Mouse (Mus musculus) frontal cortex, postnatal 36 days (tissue): Measurements from ENCODE around the gene Klf4.

ENCODE experiments used
- DNase-seq, 2 experiments: peaks; one replicate each; pipeline ENCODE4 v3.0.0; 2022; ENCODE audit warnings: low spot score in 2 of 2

Gene Klf4

DNA sequence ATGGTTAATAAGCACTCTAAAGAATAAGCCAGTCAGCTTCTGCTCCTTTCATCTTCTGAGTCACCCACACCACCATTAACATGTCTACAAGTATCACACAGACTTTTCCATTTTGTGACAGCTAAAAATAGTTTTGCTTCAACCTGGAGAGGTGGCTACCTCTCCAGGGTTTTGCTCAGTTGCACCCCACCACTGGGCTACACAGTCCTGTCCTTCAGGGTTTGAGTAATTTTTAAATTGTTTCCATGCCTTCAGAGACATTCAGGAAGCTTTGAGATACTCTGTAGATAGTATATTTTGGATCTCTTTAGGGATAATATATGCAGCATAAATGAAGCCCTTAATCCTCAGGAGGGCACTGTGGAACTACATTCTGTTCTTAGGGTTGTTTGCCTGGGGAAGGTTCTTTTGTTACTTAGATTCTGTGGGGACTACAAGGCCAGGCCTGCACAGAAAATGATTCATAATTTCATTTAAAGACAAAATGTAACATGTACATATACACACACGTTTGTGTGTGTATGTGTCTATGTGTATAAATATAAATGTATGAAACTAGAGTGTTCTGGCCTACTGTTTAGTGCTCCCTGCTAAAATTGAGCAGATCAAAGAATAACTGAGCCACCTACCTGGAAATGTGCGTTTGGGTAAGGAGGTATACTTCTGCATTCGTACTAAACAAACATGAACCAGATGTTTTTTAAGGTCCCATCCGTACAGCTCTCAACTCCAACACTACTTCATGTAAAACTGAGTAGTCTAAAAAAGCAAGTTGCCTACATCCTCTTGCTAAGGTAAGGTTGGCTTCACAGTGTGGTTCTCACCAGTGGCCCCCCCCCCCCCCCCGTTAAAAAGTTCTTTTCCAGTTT is 5.8 kb downstream of the Klf4 start:
- DNase-seq: no peak

- DNase-seq: no peak
These were observed 8.3 kb downstream of the Klf4 start for GRCm38 (mm10) chr4:55523921-55524320.

GRCm38 (mm10) chr4:55517438-55517837 is 14.8 kb downstream of the Klf4 start:
- no peak for DNase-seq

- no peak for DNase-seq
These were observed 16.2 kb downstream of the Klf4 start for GRCm38 (mm10) chr4:55516048-55516447.

- DNase-seq: peak; percentile 69 to 80
These were observed 17.5 kb downstream of the Klf4 start for GRCm38 (mm10) chr4:55514733-55515176.

GRCm38 (mm10) chr4:55513615-55514279 is 18.5 kb downstream of the Klf4 start:
- no peak for DNase-seq

- no peak for DNase-seq
These were observed 20.9 kb downstream of the Klf4 start for GRCm38 (mm10) chr4:55511389-55511788.

GRCm38 (mm10) chr4:55508712-55509111 is 23.6 kb downstream of the Klf4 start:
- no peak for DNase-seq

DNA sequence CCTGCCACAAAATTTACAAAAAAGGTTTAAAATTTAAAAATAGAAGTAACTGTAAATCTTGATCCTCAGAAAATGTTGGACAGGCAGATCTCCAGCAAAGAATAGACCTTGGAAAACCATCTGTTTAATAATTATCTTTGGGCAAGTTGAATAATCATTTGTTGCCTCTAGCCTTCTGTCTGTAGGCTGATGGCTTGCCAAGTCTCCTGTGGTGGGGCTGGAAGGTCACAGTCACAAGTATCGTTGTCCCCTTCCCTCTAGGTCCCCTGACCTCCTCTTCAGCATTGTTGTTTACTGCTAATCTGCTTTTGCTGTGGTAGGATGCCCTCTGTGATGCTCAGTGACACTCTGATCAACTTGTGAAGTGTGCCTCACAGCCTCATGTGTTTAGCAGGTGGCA is 33.6 kb downstream of the Klf4 start:
- no peak for DNase-seq

DNA sequence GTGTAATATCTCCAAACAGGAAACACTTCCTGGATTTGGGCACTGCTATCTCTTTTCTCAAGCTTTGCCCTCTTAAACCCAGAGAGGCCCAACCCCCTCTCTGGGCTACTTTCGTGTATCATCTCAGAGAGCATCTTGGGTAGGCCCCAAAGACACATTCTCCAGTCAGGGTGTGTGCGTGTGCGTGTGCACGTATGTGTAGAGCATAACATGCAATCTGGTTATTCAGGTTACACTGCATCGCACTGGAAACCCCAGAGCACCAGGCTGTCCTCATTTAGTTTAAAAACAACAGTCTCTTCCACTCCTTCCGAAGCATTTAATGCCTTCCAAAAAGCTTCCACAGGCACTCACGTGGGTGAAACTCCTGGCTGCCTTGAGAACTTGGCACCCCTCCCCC is 35.9 kb downstream of the Klf4 start:
- no peak for DNase-seq

GRCm38 (mm10) chr4:55493261-55493660 is 39.0 kb downstream of the Klf4 start:
- DNase-seq: no peak

- DNase-seq: no peak
These were observed 42.9 kb downstream of the Klf4 start for GRCm38 (mm10) chr4:55489328-55489727.

GRCm38 (mm10) chr4:55488604-55489003 is 43.7 kb downstream of the Klf4 start:
- DNase-seq: no peak

DNA sequence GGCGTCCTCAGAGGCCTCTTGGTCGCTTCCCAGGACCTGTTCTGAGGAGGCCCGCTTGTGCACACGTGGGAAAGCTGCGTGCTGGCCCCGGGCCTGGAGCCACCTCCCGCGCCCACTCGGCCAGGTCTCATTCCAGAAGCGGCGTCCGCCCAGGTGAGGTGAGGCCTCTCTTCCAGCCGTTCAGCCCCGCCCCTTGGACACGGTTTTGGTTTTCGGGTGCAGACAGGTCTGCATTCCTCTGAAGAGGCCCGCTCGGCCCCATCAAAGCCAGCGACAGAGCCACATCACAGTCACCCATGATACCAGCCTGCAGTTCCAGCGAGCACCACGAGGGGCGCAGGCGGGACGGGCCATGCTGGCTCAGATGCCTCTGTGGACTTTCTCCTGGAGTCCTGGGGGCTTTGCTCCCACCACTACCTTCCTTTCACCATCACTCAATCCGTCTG is 51.9 kb downstream of the Klf4 start:
- peak; percentile 64 to 70 for DNase-seq

DNA sequence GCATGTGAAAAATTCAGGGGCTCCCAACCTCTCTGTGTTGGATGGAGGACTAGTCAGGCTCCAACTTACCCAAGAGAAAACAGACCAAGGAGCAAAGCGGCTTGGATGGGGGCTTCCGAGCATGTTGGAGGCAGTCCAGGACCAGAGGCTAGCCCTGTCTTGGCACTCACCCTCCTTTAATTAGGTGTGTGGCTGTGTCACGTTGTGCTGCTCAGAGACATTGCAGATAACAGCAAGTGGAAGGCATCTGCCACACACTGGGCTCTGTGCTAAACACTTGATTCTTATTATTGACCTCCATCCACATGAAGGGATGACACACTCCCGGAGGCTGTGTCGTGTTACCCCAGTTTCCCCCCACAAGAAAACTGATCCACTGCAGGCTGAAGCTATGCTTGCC is 53.9 kb downstream of the Klf4 start:
- DNase-seq: no peak

DNA sequence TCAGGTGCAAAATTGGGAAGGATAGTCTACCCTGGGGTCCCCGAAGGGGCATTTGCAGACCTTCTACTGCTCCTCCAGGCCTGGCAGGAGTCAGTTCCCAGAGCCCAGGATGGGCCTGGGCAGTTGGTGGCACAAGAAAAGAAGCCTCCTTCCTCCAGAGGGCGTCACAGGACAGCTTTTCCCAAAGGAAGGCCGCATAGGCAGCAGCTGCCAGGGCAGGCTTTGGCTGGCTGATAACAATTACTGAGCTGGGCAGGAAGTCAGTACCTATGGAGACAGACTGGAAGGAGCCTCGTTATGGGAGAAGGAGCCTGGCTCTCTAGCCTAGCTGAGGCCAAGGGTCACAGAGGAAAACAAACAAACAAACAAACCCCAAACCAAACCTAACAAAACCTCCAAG is 54.3 kb downstream of the Klf4 start:
- peak in 1 of 2 experiments; percentile 6 for DNase-seq

DNA sequence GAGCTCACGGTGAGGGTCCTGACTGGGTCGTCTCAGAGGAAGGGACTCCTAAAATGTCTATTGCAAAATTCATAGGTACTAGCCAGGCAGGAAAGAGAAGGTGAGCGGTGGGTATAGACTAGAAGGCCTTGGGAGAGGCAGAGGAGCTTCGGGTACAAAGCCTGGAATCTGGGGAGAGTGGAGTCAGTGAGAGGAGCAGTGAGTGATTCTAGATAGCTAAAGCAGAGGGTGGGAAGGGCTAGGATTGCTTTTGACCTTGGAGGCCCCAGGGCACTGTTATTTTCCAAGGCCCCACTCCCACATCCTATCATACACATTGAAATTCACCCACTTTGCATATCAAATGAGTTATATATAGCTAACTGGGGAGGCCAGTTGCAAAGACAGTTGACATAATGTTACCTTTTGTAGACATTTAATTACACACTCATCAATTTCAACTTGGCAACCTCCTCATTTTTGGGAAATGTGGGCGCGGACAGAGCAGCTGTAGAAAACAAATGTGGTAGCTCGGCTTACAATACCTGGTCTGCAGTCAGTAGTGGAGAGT is 55.0 kb downstream of the Klf4 start:
- DNase-seq: no peak
